Mouse (Mus musculus) CH12.LX (cell line): ENCODE results near the gene Sestd1.

Experiments
- CHD2 ChIP-seq: IDR thresholded peaks from 2 replicates; pipeline ENCODE4 v1.6.1; 2011; ENCODE audit warnings: low read length, improper control_type of control experiment
- CTCF ChIP-seq, 2 experiments: IDR thresholded peaks in 1 of 2; conservative IDR thresholded peaks in 1 of 2; 2 replicates each; pipeline ENCODE4 v1.5.1; 2011 to 2012; ENCODE audit warnings: low read depth in 2 of 2, low read length in 2 of 2, improper control_type of control experiment in 1 of 2, inconsistent platforms in 1 of 2, mild to moderate bottlenecking in 1 of 2, moderate library complexity in 1 of 2
- EP300 ChIP-seq: IDR thresholded peaks from 2 replicates; pipeline ENCODE4 v1.6.1; 2011; ENCODE audit warnings: low read length, improper control_type of control experiment
- MAX ChIP-seq: IDR thresholded peaks from 2 replicates; pipeline ENCODE4 v1.6.1; 2011; ENCODE audit warnings: low read length, improper control_type of control experiment
- MEF2A ChIP-seq: IDR thresholded peaks from 2 replicates; pipeline ENCODE4 v1.6.1; 2014; ENCODE audit warnings: low read depth, mild to moderate bottlenecking, inconsistent platforms, low read length, improper control_type of control experiment, borderline replicate concordance
- USF2 ChIP-seq: conservative IDR thresholded peaks from 2 replicates; pipeline ENCODE4 v1.6.1; 2011; ENCODE audit warnings: low read depth, low read length, improper control_type of control experiment
- ZKSCAN1 ChIP-seq: IDR thresholded peaks from 2 replicates; pipeline ENCODE4 v1.6.1; 2012; ENCODE audit warnings: low read depth, inconsistent platforms, low read length, improper control_type of control experiment, borderline replicate concordance
- ZNF384 ChIP-seq: IDR thresholded peaks from 2 replicates; pipeline ENCODE4 v1.6.1; 2012; ENCODE audit warnings: low read depth, low read length, improper control_type of control experiment, inconsistent platforms

DNA sequence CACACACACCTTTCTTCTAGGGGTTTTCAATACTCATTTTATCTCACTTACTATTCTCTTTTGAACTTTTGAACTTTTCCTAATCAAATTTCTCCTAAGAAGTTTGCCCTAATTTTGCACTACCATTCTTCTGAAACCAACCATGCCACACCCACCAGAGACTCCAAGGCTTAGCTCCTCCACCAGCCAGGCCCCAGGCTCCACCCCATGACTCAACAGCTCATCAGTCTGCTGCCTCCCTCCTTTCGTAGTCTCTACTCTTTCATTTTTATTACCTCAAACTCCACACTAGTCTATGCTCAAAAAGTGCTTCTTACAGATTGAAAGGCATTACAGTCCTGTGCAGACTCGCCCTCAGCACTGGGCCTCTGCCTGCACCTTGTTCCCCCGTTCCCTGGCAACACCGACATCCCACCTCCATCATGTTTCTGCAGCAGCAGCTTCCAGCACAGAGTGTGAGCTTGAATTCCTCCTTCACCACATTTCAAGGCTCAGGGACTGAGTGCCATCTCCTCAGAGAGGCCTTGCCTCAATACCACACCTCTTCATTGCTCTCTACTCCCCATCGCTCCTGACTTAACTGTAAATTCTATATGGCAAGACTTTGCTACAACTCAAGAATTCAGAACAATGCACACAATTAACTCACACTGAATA is 79.3 kb downstream of the Sestd1 start:
- TF ChIP-seq EP300 (no peak), ZKSCAN1 (no peak), MEF2A (no peak), CHD2 (no peak), MAX (no peak), USF2 (no peak), CTCF (conservative IDR thresholded peaks at IDR 0.05 in 1 of 2, IDR thresholded peaks at IDR 0.05 in 1 of 2; ENCODE audit: low read depth in 2 of 2, low read length in 2 of 2) (no peak), ZNF384 (no peak)
